Mouse (Mus musculus) B cell, adult 2 months (primary cell): Measurements from ENCODE around the gene Hes3.

Source experiments
- DNase-seq, 2 experiments: peaks; one replicate each; pipeline ENCODE4 v3.0.0; 2022

Hes3 gene

DNA sequence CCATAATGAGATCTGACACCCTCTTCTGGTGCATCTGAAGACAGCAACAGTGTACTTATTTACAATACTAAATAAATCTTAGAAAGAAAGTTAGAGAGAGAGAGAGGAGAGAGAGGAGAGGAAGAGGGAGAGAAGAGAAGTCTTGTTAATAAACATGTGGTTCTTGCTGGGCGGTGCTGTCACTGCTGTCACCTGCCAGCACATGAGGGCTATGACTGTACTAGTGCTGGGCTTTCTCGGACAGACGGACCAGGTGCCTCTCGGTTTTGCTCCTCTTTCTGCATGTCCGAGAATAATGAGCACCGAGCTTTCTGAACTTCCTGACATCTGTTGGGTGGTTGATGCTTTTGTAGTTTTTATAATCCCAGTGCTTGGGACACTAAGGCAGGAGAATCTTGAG, 40.8 kb downstream of the Hes3 start:
- DNase-seq = no peak

DNA sequence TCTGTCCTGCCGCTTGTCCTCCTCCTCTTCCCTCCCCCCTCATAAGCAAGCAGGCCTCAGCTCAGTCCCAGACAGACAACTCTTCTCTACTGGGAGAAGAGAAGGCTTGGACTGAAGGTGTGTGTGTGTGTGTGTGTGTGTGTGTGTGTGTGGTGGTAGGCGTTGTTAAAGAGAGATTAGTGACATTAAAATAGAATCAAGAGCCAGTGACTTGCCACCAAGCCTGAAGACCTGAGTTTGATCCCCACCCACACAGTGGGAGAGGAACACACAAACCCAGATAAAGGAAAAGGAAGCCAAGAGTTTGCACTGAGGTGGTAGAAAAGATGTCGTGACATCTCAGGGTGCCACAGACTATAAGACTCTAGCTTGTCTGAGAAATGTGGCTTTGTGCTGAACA, 44.3 kb downstream of the Hes3 start:
- no peak for DNase-seq

- DNase-seq = no peak
Observed at GRCm38 (mm10) chr4:152246011-152246410, 45.5 kb downstream of the Hes3 start.

GRCm38 (mm10) chr4:152244545-152245522, 46.6 kb downstream of the Hes3 start:
- no peak for DNase-seq

DNA sequence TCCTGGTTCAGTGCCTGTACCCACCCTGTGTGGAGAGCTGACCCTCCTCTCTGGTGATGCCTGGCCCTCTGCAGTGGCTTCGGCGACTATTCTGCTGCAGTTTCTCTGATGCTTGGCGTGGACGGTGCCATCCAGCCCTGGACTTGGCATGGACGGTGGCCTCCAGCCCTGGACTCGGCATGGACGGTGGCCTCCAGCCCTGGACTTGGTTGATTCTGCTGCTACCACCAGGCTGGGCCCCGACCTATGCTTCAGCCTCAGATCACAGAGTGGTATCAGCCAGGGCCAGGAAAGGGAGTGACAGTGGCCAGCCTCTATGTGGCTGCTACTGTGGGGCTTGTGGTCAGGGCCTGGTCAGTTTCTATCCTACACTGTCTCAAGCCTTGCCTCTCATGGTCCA, 47.5 kb downstream of the Hes3 start:
- DNase-seq = no peak

GRCm38 (mm10) chr4:152243241-152243891, 48.1 kb downstream of the Hes3 start:
- DNase-seq = no peak

- no peak for DNase-seq
Observed at GRCm38 (mm10) chr4:152239974-152240373, 51.5 kb downstream of the Hes3 start.
